Mouse (Mus musculus) telencephalon, adult 2 months (tissue): ENCODE data around the gene Cntnap5a.
A peak's percentile ranks its signal among the peaks of the same experiment; 100 is the strongest.

Experiments used
- DNase-seq: peaks from one replicate; pipeline ENCODE4 v3.0.0-alpha.2; 2011; ENCODE audit warnings: low read depth, low spot score

Cntnap5a gene

GRCm38 (mm10) chr1:115684518-115685368 lies at the start of gene Cntnap5a:
TSS of gene Cntnap5a (plus strand) at chr1:115684756.
- no peak for DNase-seq

GRCm38 (mm10) chr1:115646921-115647320 lies 37.6 kb upstream of the Cntnap5a start:
- DNase-seq: peak; percentile 4

- no peak for DNase-seq
Measured at GRCm38 (mm10) chr1:115658343-115659064, 26.1 kb upstream of the Cntnap5a start.

GRCm38 (mm10) chr1:115686494-115686893 lies 1.9 kb downstream of the Cntnap5a start:
- no peak for DNase-seq

- no peak for DNase-seq
Measured at GRCm38 (mm10) chr1:115699798-115700197, 15.2 kb downstream of the Cntnap5a start.

- DNase-seq: no peak
Measured at GRCm38 (mm10) chr1:115742556-115742955, 58.0 kb downstream of the Cntnap5a start.

GRCm38 (mm10) chr1:115745569-115745968 lies 61.0 kb downstream of the Cntnap5a start:
- peak; percentile 65 for DNase-seq

- DNase-seq: no peak
Measured at GRCm38 (mm10) chr1:115784737-115785136, 100.2 kb downstream of the Cntnap5a start.

GRCm38 (mm10) chr1:115842591-115842990 lies 158.0 kb downstream of the Cntnap5a start:
- DNase-seq: no peak

- no peak for DNase-seq
Measured at GRCm38 (mm10) chr1:115847605-115848004, 163.0 kb downstream of the Cntnap5a start.

GRCm38 (mm10) chr1:115852206-115852605 lies 167.7 kb downstream of the Cntnap5a start:
- DNase-seq: peak; percentile 65

- no peak for DNase-seq
Measured at GRCm38 (mm10) chr1:115918396-115918795, 233.8 kb downstream of the Cntnap5a start.

- DNase-seq: no peak
Measured at GRCm38 (mm10) chr1:115925953-115926665, 241.6 kb downstream of the Cntnap5a start.

- peak; percentile 58 for DNase-seq
Measured at GRCm38 (mm10) chr1:115932045-115932444, 247.5 kb downstream of the Cntnap5a start.

GRCm38 (mm10) chr1:115945892-115946291 lies 261.3 kb downstream of the Cntnap5a start:
- DNase-seq: peak; percentile 47

GRCm38 (mm10) chr1:115956528-115956927 lies 272.0 kb downstream of the Cntnap5a start:
- peak; percentile 18 for DNase-seq

GRCm38 (mm10) chr1:115964993-115965575 lies 280.5 kb downstream of the Cntnap5a start:
- DNase-seq: peak; percentile 33

- no peak for DNase-seq
Measured at GRCm38 (mm10) chr1:115990204-115990603, 305.6 kb downstream of the Cntnap5a start.

GRCm38 (mm10) chr1:116015768-116016167 lies 331.2 kb downstream of the Cntnap5a start:
- DNase-seq: no peak

GRCm38 (mm10) chr1:116029653-116030052 lies 345.1 kb downstream of the Cntnap5a start:
- no peak for DNase-seq

GRCm38 (mm10) chr1:116035897-116036296 lies 351.3 kb downstream of the Cntnap5a start:
- no peak for DNase-seq

GRCm38 (mm10) chr1:116036894-116037293 lies 352.3 kb downstream of the Cntnap5a start:
- DNase-seq: no peak
